Mouse (Mus musculus) left cerebral cortex, adult 11 months (tissue): Measurements from ENCODE around the gene Il17rc.
A peak's percentile ranks its signal among the peaks of the same experiment; 100 is the strongest.

Experiments used
- DNase-seq: peaks from one replicate; pipeline ENCODE4 v3.0.0; 2022; ENCODE audit warnings: low spot score

The Il17rc gene

DNA sequence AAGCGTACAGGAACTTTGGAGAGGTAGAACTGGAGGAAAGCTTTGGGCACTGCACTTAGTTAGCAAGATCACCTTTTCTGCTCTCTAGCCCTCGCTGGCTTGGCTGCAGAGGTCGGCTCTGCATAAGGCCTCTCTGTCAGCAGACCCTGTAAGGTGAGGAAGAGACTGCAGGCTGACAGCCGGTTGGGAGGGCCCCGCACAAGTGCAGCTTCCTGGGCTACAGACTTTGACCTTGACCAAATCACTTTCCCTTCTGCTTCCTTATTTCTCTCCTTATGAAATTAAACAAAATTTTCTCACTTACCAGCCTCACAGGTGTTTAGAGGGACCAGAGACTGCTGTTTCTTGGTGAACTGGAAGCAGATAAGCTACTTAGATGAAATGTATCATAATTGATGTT, 16.2 kb upstream of the Il17rc start:
- no peak for DNase-seq

DNA sequence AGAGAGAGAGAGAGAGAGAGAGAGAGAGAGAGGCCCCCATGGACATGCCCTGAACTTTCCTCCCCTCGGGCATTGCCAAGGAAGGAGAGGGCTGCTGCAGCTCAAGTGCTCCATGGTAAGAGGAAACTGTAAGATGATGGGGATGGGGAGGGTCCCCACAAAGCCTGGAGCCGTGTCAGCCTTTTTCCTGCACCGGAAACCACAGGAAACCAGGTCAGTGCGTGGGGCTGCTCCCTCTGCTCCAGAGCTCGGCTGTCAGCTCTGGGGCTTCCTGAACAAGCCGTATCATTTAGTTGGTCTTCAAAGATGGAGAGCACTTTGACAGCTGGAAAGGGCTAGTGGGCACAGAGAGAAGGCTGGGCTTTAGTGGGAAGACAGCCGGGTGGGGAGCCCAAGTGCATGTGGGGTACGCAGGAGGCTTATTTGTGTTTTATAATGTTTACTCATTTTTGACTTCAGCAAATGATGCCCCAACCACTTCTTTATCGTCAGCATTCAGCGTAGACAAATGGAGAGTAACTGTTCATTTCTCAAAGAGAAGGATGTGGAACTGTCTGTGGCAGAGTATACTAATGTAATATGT, 13.2 kb upstream of the Il17rc start, which contains the start of gene Il17re:
Il17re (plus strand) TSS at position 533 of the 583 bp plus-strand sequence.
- no peak for DNase-seq

DNA sequence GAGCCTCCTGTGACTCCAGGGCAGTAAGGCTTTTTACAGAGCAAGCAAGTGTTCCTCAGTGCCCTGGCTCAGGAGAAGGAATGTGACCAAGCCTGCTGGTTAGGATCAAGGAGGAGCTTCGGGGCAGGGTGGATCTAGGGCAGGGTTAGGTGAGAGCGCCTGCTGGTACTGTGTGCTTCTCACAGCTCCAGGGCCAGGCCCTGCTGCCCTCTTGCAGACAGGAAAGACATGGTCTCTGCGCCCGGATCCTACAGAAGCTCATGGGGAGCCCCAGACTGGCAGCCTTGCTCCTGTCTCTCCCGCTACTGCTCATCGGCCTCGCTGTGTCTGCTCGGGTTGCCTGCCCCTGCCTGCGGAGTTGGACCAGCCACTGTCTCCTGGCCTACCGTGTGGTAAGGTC, 12.6 kb upstream of the Il17rc start:
- no peak for DNase-seq

DNA sequence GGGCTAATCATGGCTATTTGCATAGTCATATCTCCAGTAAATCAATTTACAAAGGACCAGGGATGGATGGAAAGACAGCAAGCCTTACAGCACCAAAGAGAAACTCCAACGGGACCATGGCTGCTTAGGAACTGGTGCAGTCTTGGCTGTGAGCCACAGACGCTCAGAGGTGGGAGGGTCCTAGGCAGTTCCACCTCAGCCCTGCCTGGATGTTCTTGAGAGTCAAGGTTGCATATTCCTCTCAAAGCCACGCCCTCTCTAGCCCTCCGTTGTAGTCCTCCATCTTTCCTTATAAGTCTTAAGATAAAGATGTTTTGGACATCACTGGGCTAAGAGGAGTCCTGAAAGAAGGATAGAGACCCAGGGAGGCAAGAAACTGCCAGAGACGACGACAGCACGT, 7.2 kb upstream of the Il17rc start:
- no peak for DNase-seq

DNA sequence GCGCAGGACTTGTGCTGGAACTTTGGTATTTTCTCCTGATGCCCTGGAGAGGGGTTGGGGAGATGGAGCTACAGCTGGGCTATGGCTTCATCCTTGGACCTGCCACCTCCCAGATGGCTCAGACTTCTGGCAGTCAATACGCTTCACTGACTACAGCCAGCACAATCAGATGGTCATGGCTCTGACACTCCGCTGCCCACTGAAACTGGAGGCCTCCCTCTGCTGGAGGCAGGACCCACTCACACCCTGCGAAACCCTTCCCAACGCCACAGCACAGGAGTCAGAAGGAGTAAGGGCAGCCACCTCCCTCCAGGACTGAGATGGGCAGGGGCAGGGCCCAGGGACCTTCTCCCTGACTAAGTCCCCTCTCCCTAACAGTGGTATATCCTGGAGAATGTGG, 5.6 kb upstream of the Il17rc start:
- no peak for DNase-seq

DNA sequence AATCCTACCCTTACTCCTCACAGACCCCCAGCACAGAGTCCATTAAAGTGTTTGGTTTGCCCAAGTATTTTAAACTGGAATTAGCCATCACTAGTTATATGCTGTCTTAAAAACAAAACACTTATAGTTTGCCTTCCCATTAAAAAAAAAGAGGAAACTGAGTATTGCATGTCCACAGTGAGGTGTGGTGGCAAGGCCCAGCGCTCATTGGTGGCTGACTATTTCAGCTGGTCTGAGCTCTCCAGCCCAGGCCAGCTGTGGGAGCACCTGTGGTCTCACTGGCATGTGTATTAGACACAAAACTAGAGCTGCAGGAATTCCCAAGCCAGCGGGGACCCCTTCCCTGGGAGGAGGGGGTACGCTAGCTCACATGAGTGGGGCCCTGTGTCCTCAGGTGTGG, 2.7 kb upstream of the Il17rc start:
- DNase-seq, result no peak

DNA sequence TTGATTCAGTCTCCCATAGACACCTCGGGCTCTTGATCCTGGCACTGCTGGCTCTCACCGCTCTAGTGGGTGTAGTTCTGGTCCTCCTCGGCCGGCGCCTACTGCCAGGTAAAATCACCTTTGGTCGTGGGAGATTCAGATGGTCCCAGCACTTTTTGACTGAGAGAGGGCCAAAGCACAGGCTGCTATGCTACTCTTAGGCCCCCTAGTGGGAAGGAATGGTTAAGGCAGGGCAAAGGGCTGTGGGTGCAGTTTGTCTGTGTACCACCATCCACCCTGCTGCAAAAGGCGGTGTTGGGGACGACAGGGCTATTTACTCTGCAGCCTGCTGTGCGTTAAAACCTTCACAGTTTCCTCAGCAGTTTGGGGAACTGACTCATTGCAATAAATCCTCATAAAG, 2.2 kb upstream of the Il17rc start:
- DNase-seq, result no peak

DNA sequence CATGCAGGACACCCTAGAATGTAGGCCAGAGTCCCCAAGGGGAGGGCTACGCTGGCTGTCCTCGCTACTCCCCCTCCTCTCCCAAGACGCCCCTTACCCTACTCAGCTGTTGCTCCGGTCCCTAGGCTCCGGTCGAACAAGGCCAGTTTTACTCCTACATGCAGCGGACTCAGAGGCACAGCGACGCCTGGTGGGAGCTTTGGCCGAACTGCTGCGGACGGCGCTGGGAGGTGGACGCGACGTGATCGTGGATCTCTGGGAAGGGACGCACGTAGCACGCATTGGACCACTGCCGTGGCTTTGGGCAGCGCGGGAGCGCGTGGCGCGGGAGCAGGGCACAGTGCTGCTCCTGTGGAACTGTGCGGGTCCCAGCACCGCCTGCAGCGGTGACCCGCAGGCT, 1.8 kb upstream of the Il17rc start:
- DNase-seq, result no peak

DNA sequence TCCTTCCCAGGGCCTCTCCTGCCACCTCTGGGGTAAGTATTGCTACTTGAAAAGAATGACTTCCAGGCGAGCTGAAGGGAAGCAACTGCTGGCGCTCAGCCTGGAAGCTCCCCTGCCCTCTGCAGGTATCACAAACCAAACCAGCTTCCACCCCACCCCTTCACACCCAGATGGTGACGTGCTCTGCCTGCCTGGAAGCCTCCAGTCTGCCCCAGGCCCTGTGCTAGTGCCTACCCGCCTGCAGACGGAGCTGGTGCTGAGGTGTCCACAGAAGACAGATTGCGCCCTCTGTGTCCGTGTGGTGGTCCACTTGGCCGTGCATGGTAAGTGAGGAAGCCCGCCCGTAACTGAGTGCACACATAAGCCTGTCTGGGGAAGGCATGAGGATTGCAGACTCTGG, 834 bp downstream of the Il17rc start:
- DNase-seq, result no peak

DNA sequence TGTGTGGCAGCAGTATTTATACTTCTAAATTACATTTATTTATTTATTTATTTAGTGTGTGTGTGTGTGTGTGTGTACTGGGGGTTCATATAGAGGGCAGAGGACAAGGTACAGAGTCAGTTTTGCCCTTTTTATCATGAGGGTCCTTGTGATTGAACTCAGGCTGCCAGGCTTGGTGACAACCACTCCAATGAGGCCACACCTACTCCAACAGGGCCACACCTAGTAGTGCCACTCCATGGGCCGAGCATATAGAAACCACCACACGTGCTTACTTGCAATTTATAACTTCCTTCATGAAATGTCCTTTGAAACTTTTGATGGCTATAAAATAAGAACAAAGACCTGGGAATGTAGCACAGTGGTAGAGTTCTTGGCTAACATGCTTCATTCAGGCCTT, 2.0 kb downstream of the Il17rc start:
- DNase-seq, result no peak

DNA sequence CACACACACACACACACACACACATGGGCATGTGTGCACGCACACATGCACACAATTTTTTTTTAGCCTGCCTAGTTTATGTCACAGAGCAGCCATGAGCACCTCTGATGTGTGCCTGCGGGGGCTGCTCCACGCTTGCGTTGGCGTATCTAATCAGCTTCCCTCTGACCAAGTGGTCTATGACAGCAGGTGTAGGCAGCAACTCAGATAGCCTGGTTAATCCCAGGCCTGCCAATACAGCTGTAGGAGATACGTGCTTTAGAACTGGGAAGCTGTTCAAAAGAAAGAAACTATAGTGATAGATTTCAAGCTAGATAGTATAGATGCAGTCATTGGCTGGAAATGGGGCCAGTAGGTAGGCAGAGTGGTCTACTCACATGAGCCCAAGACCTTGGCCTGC, 2.5 kb downstream of the Il17rc start:
- no peak for DNase-seq

DNA sequence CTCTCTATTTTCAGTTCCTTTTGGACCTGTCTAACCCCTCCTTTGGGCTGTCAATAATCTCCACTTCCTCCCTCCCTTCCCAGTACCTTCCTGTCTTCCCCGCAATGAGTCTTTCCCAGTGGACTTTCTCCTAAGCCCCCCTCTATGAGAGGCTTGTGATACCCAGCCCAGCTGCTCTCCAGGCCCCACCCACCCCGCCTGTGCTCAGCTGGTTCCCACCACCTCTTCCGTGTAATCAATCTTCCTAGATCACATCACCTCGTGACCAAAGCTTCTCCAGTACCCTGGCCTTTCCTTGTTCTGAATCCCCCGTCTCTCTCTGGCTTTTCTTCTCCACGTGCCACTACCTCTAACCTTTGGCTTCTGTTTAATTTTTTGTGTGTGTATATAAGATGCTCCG, 6.1 kb downstream of the Il17rc start:
- no peak for DNase-seq

DNA sequence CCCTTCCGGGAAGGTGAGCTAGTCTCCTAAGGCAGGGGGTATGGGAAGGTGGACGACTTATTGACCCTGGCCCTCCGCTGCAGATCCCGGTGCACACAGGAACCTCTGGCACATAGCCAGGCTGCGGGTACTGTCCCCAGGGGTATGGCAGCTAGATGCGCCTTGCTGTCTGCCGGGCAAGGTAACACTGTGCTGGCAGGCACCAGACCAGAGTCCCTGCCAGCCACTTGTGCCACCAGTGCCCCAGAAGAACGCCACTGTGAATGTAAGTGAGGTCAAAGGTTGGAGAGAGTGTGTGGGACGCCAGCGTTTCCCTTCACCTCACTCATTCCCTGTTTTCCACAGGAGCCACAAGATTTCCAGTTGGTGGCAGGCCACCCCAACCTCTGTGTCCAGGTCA, 7.7 kb downstream of the Il17rc start:
- no peak for DNase-seq

DNA sequence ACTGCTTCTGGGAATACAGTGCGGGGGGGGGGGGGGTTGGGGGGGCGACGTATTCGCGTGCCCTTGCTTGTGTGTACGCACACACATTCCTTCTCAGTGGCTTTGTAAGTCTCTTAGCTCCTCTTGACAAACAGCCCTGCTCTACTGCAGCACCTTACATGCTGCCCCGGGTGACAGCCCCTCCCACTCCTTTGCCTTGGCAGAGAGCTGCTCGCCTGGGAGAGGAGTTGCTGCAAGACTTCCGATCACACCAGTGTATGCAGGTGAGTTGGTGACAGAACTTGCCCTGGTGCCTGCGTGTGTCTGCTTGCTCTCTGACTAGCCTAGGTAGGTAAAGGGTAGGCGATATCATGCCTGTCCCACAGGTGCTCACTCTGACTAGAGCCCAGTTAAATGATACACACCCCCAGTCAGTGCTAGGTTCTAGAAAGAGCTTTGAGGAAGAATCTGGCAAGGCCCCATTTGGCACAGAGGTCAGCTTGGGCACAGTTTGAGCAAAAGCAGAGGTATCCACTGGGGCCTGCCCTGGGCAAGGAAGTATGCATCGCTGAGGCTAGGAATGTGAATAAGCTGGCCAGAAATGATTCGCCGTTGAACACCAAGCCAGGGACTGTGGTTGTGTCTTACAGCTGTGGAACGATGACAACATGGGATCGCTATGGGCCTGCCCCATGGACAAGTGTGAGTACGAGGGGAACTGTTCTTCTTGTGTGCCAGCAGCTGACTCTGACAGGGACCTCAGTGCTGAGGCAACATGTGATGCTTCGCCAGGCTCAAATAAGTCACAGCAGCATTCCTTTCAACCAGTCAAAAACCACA, 9.5 kb downstream of the Il17rc start:
- no peak for DNase-seq

DNA sequence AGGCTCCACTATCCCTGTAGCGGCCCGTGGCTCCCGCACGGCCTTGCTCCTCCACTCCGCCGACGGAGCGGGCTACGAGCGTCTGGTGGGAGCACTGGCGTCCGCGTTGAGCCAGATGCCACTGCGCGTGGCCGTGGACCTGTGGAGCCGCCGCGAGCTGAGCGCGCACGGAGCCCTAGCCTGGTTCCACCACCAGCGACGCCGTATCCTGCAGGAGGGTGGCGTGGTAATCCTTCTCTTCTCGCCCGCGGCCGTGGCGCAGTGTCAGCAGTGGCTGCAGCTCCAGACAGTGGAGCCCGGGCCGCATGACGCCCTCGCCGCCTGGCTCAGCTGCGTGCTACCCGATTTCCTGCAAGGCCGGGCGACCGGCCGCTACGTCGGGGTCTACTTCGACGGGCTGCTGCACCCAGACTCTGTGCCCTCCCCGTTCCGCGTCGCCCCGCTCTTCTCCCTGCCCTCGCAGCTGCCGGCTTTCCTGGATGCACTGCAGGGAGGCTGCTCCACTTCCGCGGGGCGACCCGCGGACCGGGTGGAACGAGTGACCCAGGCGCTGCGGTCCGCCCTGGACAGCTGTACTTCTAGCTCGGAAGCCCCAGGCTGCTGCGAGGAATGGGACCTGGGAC, 11.4 kb downstream of the Il17rc start:
- DNase-seq, result no peak

DNA sequence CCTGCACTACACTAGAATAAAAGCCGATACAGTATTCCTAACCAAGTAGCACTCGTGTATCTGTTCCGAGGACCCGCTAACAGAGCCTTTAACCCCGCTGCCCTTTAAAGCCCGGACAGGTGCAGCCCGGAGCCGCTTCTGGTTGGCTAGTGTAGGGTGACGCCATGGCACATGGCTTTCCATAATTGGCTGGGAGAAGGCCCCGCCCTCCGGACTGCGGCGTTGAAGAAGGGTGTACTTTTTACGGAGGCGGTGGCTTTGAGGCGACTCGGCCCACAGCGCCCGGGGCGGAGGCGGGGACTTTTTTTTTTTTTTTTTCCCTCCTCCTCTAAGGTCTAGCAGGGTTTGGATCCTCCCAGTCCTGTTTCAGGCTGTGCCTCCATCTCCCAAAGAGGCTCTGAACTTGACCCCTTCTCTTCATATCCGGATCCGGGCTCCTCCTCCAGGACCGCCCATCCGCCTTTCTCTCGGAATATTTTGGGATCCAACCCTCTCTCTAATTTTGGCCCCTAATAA, 11.9 kb downstream of the Il17rc start, which contains the start of gene Creld1:
Creld1 (plus strand) TSS at position 198 of the 516 bp plus-strand sequence.
- DNase-seq, result peak; percentile 88

DNA sequence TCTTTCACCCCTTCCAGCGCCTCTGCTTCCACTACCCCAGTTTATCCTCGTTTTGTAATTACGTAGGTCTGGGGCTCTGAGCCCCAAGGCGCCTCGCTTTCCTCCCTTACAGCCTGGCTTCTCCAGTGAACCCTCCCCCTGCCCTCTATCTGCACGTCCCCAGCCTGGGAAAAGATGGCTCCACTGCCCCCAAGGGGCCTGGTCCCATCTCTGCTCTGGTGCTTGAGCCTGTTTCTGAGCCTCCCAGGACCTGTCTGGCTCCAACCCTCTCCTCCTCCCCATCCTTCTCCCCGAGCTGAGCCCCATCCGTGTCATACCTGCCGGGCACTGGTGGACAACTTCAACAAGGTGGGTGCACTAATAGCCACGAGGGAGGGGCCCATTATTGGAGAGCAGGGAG, 12.5 kb downstream of the Il17rc start:
- DNase-seq, result no peak

DNA sequence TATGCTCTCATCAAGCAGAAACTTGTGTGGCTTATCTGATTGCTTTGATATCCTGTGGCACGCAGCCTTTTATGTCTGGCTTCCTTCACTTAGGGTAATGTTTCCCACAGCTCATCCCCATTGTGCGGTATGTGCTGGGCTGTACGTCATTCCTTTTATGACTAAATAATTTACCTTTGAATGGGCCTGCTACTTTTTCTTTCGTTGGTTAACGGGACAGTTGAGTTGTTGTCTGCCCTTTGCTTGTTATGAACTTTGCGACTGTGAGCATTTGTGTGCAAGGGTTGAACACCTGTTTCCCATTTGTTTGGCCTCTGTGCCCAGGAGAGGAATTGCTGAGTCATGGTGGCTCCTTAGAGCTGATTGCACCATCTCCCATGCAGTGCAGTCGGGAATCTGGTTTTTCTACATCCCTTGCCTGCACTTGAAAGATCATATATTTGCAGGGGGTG, 15.9 kb downstream of the Il17rc start:
- DNase-seq, result no peak

DNA sequence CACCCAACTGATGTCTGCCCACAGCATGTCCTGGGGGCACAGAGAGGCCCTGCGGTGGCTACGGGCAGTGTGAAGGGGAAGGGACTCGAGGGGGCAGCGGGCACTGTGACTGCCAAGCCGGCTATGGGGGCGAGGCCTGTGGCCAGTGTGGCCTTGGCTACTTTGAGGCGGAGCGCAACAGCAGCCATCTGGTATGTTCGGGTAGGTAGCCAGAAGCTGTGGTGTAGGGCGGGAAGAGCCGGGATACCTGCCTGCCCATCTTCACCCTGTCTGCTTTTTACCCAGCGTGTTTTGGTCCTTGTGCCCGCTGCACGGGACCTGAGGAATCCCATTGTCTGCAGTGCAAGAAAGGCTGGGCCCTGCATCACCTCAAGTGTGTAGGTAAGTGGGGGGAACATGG, 18.2 kb downstream of the Il17rc start:
- DNase-seq, result no peak

DNA sequence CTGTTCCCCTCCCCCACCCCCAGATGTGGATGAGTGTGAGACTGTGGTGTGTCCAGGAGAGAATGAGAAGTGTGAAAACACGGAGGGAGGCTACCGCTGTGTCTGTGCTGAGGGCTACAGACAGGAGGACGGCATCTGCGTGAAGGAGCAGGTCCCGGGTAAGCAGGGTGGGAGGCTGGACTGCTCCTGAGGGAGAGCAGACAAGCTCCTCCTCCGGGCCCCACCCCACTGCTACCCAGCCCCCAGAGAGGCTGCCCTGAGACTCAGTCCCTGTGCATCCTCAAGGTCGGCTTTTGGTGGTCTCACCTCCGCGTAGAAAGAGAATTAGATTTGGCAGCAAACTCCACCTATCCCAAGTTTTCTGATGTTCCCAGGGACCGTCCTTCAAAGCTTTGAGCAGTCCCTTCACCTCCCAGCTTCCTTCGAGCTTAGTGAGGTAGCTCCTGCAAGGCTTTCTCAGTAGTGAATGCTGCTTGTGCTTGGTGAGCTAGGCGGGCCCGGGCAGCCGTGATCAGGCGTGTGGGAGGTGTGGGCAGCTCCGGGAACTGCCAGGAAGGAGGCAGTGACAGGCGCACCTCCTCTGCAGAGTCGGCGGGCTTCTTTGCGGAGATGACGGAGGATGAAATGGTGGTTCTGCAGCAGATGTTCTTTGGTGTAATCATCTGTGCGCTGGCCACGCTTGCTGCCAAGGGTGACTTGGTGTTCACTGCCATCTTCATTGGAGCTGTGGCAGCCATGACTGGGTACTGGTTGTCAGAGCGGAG, 21.1 kb downstream of the Il17rc start:
- peak; percentile 61 for DNase-seq

DNA sequence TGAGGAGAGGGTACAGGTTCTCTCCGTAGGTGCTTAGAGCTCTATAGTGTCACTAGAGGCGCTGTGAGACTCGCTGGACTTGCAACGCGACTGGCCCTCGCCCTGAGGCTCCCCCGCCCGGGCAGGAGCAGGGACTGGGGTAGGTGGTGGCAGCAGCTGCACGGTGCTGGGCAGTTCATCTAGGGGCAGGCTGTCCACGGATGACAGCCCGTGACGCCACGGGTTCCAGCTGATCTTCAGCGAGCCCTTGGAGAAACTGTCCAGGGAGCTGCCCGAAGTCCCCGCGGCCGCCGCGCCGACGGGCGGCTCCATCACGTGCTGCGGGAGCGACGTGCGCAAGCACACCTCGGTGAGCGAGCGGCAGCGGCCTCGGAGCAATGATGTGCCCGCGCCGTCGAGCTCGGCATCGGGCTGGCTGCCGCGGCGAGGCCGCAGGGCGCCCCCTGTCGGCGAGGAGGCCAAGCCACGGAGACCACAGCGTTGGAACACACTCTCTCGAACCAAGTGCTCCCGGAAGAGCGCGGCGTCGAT, 23.1 kb downstream of the Il17rc start:
- no peak for DNase-seq

DNA sequence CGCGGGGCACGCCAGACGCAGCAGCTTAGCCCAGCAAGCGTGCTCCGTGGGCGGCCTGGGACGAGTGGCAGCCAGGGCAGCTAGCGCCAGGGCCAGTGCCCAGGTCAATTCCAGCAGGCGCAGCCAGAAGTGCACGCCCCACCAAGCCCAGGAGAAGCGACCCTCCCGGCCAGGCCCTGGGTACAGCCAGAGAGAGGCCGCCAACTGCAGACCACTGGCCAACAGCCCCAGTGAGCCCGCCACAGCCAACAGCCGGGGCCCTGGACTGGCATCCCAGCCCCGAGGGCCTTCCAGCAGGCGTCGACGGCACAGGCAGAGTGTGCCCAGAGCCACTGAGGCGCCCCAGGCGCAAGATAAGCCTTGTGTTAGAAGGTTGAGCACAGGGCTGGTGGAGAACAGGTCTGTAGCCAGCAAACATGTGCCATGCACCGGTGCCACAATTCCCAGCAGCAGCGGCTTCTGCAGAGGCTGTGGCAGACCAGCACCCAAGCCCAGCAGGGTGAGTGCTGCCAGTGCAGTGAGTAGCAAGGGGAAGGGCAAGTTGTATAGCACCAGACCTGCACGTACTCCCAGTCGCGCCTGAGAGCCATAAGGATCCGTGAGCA, 23.9 kb downstream of the Il17rc start:
- no peak for DNase-seq
